ENCODE assay signal across 27 mouse cellular contexts in the genomic region with DNA sequence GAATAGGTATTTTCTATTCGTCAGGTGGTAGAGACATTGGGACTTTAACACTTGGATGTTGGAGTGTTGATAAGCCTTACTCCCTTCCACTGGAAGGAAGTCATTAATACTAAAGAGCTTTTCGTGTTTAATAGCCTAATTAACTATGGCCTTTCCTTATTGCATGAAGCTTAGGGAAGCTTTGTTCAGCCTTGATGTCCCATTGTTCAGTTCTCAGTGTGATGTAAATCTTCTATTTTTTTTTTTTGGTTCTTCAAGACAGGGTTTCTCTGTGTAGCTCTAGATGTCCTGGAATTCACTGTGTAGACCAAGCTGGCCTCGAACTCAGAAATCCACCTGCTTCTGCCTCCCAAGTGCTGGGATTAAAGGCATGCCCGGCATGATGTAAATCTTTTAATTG.
"Had no signal": no experiment of that assay in that cellular context is flagged by ENCODE, and none has a peak within 500 bp of the region (broad histone marks: within the 10 kb centered on the region; RNA-seq: fewer than 3 reads in every experiment).

No protein-coding gene starts in this region.

- H3K27ac ChIP-seq: heart, embryonic 10.5 days; hindbrain, embryonic 10.5 days; hindbrain, embryonic 12.5 days; hindbrain, embryonic 14.5 days; intestine, embryonic 15.5 days; layer of hippocampus, adult 2 months; limb, embryonic 13.5 days; limb, embryonic 15.5 days; liver, embryonic 13.5 days; liver, embryonic 15.5 days had no signal

- H3K27me3 ChIP-seq: heart, embryonic 12.5 days; hindbrain, embryonic 12.5 days; intestine, embryonic 15.5 days; limb, embryonic 13.5 days; limb, embryonic 15.5 days; liver, embryonic 13.5 days; liver, embryonic 15.5 days had no signal

- DNase-seq: gastrocnemius, adult 2 months; gastrocnemius, postnatal 10 days; gastrocnemius, postnatal 25 days; heart, adult 18-20 months; heart, postnatal 10 days; heart, postnatal 4 days; kidney, adult 18-20 months; kidney, adult 8-10 months; kidney, postnatal 10 days; kidney, postnatal 25 days; kidney, postnatal 4 days; left cerebral cortex, postnatal 4 days; liver, embryonic 13.5 days had no signal

- H3K9ac ChIP-seq: heart, embryonic 12.5 days; hindbrain, embryonic 12.5 days; hindbrain, embryonic 14.5 days; intestine, embryonic 15.5 days; limb, embryonic 13.5 days; limb, embryonic 15.5 days; liver, embryonic 13.5 days; liver, embryonic 15.5 days had no signal

- H3K36me3 ChIP-seq: intestine, embryonic 15.5 days had no signal

- H3K9me3 ChIP-seq: heart, embryonic 10.5 days; intestine, embryonic 15.5 days; limb, embryonic 13.5 days; limb, embryonic 15.5 days; liver, embryonic 13.5 days; liver, embryonic 15.5 days had no signal

- ATAC-seq: hindbrain, embryonic 16.5 days; inflammation-experienced regulatory T-cells, adult 6 months; intestine, embryonic 15.5 days; intestine, postnatal 0 days had no signal

- H3K4me2 ChIP-seq: heart, embryonic 12.5 days; hindbrain, embryonic 12.5 days; hindbrain, embryonic 14.5 days; intestine, embryonic 15.5 days; limb, embryonic 13.5 days; limb, embryonic 15.5 days; liver, embryonic 11.5 days; liver, embryonic 13.5 days; liver, embryonic 15.5 days had no signal

- H3K4me1 ChIP-seq: heart, embryonic 10.5 days; heart, embryonic 12.5 days; hindbrain, embryonic 10.5 days; hindbrain, embryonic 12.5 days; intestine, embryonic 15.5 days; limb, embryonic 13.5 days; limb, embryonic 15.5 days; liver, embryonic 13.5 days; liver, embryonic 15.5 days had no signal

- H3K4me3 ChIP-seq: gastrocnemius, adult 2 months; heart, embryonic 10.5 days; heart, embryonic 12.5 days; hindbrain, embryonic 10.5 days; hindbrain, embryonic 12.5 days; intestine, embryonic 15.5 days; layer of hippocampus, adult 2 months; limb, embryonic 13.5 days; limb, embryonic 15.5 days; liver, embryonic 13.5 days; liver, embryonic 15.5 days had no signal
